Mouse (Mus musculus) small intestine, adult 2 months (tissue): ENCODE measurements around the gene Hyal3. TPM values are rescaled to one million over a fixed set of nuclear protein-coding genes. Genes with fewer than 3 reads are reported as not detected.

Experiments
- H3K27ac ChIP-seq: fragments of 200-500 bp; 2 replicates; pipeline ENCODE4 v1.5.1; 2012; ENCODE audit warnings: low read depth, low read length, control low read depth, inconsistent platforms; ENCODE audit not compliant: insufficient read depth
- H3K27me3 ChIP-seq: fragments of 200-500 bp; 2 replicates; pipeline ENCODE4 v1.6.1; 2012; ENCODE audit warnings: mild to moderate bottlenecking, moderate library complexity, low read length, inconsistent platforms; ENCODE audit not compliant: control insufficient read depth, insufficient read depth
- H3K36me3 ChIP-seq: fragments of 200-500 bp; 2 replicates; pipeline ENCODE4 v1.6.1; 2012; ENCODE audit warnings: mild to moderate bottlenecking, low read length, control low read depth, inconsistent platforms; ENCODE audit not compliant: control insufficient read depth, insufficient read depth
- H3K4me1 ChIP-seq: fragments of 200-500 bp; 2 replicates; pipeline ENCODE4 v1.6.1; 2012; ENCODE audit warnings: low read length, inconsistent platforms, mixed read lengths; ENCODE audit not compliant: control insufficient read depth, insufficient read depth, insufficient read length
- H3K4me3 ChIP-seq: fragments of 200-500 bp; 2 replicates; pipeline ENCODE4 v1.5.1; 2012; ENCODE audit warnings: low read depth, mild to moderate bottlenecking, control low read depth, inconsistent platforms, low read length, moderate library complexity
- CTCF ChIP-seq: fragments of 200-500 bp; IDR thresholded peaks from 2 replicates; pipeline ENCODE4 v1.5.1; 2012; ENCODE audit warnings: low read depth, mild to moderate bottlenecking, control low read depth, inconsistent platforms, low read length, moderate library complexity, mixed read lengths; ENCODE audit not compliant: insufficient replicate concordance, insufficient read length; ENCODE audit errors: extremely low read depth
- POLR2A ChIP-seq: fragments of 200-500 bp; IDR thresholded peaks from 2 replicates; pipeline ENCODE4 v1.6.1; 2012; ENCODE audit warnings: low read depth, mild to moderate bottlenecking, control low read depth, inconsistent platforms, low read length, moderate library complexity
- WGBS: fragments of 180-500 bp; shearing (Covaris S2); methylation state at CpG from one replicate; pipeline ENCODE4 v1.1.7; 2018; 5-methylcytosine and 5-hydroxymethylcytosine counted together
- polyA plus RNA-seq: library from polyadenylated mRNA; depleted of rRNA; stranded (reverse); fragments of >200 nt; gene quantifications from 2 replicates; pipeline ENCODE4 v1.2.3, GENCODE M21; 2012

Hyal3 gene
- polyA plus RNA-seq, 1 experiment, result 0.89 TPM

DNA sequence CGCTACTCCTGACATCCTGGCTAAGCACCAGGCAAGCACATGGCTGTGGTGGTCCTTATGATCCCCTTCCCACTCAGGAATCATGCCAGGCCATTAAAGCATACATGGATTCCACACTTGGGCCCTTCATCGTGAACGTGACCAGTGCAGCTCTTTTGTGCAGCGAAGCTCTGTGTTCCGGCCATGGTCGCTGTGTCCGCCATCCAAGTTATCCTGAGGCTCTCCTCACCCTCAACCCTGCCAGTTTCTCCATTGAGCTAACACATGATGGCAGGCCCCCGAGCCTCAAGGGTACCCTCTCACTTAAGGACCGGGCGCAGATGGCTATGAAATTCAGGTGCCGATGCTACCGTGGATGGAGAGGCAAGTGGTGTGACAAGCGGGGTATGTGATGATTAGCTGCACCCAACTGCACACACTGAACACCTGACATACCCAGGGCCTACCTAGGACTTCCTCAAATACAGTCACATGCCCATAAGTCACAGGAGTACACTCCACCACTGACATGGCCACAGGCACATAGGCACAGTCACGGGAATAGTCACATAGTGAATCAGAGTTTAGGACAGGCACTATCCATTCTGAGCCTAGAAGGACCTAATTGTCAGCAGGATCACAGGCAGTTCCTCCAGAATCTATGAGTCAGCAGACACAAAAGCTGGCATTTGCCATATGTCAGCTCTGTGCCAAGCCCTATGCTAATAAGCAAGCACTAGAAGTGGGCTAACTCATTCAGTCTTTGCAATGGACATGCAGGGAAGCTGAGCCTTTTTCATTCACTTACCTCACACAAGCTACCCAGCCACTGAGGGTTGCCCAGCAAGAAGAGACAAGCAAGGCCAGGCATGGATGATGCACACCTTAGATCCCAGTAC lies 1.4 kb upstream of the Hyal3 start:
- peaks cover 28% of the 10 kb centered on the region; the same call in 1 of the 2 replicates for H3K4me1 ChIP-seq
- H3K27ac ChIP-seq, result no peak overlapping the region
- H3K27me3 ChIP-seq, result no peaks in the 10 kb centered on the region
- TF ChIP-seq CTCF (no peak), POLR2A (no peak)
- no peak overlapping the region for H3K4me3 ChIP-seq
- H3K36me3 ChIP-seq, result 0 out of 2 replicates have a peak, but pooled peaks cover 4% of the 10 kb centered on the region
- WGBS, result 96% methylated on average over 14 of the region's 14 CpGs

DNA sequence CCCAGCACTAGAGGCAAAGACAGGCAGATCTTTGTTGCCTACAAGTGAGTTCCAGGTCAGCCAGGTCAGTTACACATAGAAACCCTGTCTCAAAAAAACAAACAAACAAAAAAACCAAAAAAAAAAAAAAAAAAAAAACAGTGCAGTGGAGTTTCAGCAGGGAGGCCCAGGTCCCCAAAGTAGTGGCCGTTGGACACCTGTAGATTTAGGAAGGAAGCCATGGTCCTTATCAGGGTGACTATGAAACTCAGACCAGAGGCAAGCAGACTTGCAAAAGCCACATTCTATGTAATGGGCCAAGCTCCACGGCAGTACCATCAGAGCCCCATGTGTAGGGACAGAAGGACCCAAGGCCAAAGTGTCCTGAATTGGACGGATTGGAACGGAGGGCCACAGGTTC lies 966 bp downstream of the Hyal3 start:
- Histone ChIP-seq H3K27me3 (no peaks in the 10 kb centered on the region), H3K4me1 (peaks cover 15% of the 10 kb centered on the region; the same call in 1 of the 2 replicates), H3K36me3 (0 out of 2 replicates have a peak, but pooled peaks cover 4% of the 10 kb centered on the region), H3K27ac (peak overlapping the region; percentile 91; the same call in 1 of the 2 replicates), H3K4me3 (no peak overlapping the region)
- WGBS, result 46% methylated on average over 4 of the region's 4 CpGs
- TF ChIP-seq POLR2A (no peak), CTCF (no peak)

DNA sequence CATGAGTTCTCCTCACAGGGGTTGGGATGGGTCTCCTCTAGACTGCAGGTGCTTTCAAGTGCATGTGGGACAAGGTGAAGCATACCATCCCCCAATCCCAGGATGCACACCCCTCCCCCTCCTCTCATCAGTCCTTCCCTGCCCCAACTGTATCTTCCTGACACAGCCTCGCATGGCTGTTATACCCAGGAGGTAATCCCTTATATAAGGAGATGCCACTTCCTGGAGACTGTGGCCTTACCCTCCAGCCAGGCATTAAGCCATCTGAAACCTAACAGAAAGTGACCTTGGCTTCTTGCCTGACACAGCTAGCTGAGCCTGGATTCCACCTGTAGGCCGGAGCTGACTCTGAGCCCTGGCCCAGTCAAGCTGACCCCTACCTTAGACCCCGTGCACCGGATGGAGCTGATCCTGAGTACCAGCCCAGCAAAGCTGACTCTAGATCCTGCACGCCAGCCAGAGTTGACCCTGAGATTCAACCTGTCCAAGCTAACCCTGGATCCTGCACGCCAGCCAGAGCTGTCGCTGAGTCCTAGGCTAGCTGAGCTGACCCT lies 2.0 kb downstream of the Hyal3 start:
- Histone ChIP-seq H3K4me3 (no peak overlapping the region), H3K4me1 (peaks cover 7% of the 10 kb centered on the region; the same call in 1 of the 2 replicates), H3K27me3 (no peaks in the 10 kb centered on the region), H3K36me3 (0 out of 2 replicates have a peak, but pooled peaks cover 4% of the 10 kb centered on the region), H3K27ac (no peak overlapping the region)
- no peak for TF ChIP-seq POLR2A
- TF ChIP-seq CTCF, result no peak
- WGBS, result 79% methylated on average over 7 of the region's 7 CpGs

DNA sequence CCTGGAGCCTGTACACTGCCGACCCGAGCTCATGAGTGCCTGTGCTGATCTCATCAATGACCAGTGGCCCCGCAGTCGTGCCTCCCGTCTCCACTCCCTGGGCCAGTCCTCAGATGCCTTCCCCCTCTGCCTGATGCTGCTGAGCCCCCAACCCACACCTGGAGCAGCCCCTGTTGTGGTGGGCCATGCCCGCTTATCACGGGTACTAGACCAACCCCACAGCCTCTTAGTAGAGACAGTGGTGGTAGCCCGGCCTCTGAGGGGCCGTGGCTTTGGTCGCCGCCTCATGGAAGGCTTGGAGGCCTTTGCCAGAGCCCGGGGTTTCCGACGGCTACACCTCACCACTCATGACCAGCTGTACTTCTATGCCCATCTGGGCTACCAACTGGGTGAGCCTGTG lies 2.6 kb downstream of the Hyal3 start:
- H3K27ac ChIP-seq, result no peak overlapping the region
- TF ChIP-seq CTCF (no peak), POLR2A (no peak)
- WGBS, result 92% methylated on average over 14 of the region's 14 CpGs

DNA sequence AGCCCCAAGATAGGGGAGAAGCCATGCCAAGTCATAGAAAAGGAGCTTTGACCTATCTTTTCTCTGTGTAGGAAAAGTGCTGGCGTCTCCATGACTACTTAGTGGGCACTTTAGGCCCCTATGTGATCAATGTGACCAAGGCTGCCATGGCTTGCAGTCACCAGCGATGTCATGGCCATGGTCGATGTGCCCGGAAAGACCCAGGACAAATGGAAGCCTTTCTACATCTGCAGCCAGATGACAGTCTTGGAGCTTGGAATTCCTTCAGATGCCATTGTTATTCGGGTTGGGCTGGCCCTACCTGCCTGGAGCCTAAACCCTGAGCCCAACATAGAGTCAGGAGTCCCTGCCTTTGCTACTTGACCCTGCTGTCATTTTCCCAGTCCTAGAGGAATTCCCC lies 5.9 kb downstream of the Hyal3 start:
- WGBS, result 82% methylated on average over 5 of the region's 5 CpGs
- Histone ChIP-seq H3K4me3 (no peak overlapping the region), H3K36me3 (peaks cover 11% of the 10 kb centered on the region; the same call in 1 of the 2 replicates), H3K27me3 (no peaks in the 10 kb centered on the region), H3K27ac (peak overlapping the region; percentile 0; the same call in 1 of the 2 replicates), H3K4me1 (peaks cover 28% of the 10 kb centered on the region)
- TF ChIP-seq POLR2A, result no peak
- no peak for TF ChIP-seq CTCF

More for the DNA sequence above, 2.6 kb downstream of the Hyal3 start:
- Histone ChIP-seq H3K4me3 (no peak overlapping the region), H3K27me3 (no peaks in the 10 kb centered on the region), H3K4me1 (peaks cover 10% of the 10 kb centered on the region; the same call in 1 of the 2 replicates), H3K36me3 (0 out of 2 replicates have a peak, but pooled peaks cover 4% of the 10 kb centered on the region)

DNA sequence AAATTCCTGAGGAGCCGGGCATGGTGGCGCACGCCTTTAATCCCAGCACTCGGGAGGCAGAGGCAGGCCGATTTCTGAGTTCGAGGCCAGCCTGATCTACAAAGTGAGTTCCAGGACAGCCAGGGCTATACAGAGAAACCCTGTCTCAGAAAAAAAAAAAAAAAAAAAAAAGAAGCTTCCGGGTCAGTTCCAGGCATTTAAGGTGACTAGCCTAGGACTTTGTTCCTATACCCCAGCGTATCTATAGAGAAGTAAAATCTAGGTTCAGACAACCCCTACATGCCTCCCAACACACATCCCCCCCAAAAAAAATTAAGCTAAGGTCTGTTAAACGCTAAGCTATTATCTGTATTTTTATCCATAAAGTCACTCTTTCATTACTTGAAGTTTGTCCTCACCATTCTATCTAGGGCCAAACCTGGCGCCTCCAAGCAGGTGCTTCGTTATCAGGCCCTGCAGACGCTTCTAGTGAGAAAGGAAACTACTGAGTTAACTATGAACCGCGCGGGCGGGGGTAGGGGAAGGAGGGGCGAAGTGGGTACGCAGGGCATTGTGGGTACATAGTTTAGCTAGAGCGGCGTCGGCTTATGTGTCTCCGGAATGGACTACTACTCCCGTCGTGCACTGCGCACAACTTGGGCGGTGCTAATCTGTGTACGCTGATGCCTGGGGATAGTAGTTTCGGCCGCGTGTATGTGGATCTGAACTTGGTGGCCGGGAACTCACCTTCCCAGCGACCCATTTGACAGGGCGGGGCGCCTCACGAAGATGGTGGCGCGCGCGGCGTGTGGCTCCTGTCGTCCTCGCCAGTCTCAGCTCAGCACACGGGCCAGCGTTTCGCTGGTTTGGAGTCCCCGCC lies 6.6 kb downstream of the Hyal3 start, which contains the start of gene Ifrd2:
Gene Ifrd2 (plus strand): TSS at position 669 of the 859 bp plus-strand sequence.
- TF ChIP-seq POLR2A (peak; percentile 10; the same call in 1 of the 2 replicates), CTCF (no peak)
- 5% methylated on average over 46 of the region's 46 CpGs for WGBS
- Histone ChIP-seq H3K36me3 (peaks cover 16% of the 10 kb centered on the region), H3K4me3 (peak within 1 kb of the TSS; percentile 75), H3K4me1 (peaks cover 25% of the 10 kb centered on the region), H3K27ac (peak within 1 kb of the TSS; percentile 21; the same call in 1 of the 2 replicates), H3K27me3 (no peaks in the 10 kb centered on the region)
